Mouse (Mus musculus): Measurements from ENCODE around the gene R3hcc1l. TPM values are rescaled to one million over a fixed set of nuclear protein-coding genes. Genes with fewer than 3 reads are reported as not detected.

The R3hcc1l gene
- polyA plus RNA-seq, 1 experiment, result 13.3 TPM

DNA sequence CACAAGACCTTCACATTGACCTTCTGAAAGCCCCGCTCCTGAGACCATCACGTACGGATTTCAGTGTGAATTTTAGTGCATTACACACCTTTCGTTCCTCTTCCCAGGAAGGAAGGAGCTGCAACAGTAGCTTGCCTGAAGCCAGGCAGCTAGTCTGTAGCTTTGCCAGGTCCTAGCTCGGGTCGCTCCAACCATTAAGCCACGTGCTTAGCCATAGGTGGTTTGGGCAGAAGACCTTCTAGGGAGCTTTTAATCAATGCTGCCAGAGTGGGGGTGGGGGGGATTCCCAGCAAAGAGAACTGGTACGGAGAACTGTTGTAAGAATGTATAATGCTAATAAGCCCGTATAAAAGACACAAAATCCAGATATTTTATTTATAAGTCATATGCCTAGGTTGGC, 121.7 kb downstream of the R3hcc1l start:
- Histone ChIP-seq H3K27ac (ENCODE audit: insufficient read depth, low read length) (no peak overlapping the region), H3K4me3 (replicated peaks; ENCODE audit: insufficient read depth, low read depth, low read length) (no peak overlapping the region), H3K4me1 (ENCODE audit: control insufficient read depth, insufficient read depth, low read length) (no peaks in the 10 kb centered on the region; the same call in 1 of the 2 replicates), H3K27me3 (ENCODE audit: control insufficient read depth, insufficient read depth, low read length) (no peaks in the 10 kb centered on the region)
- DNase-seq, result no peak
- TF ChIP-seq CTCF (IDR thresholded peaks at IDR 0.05; ENCODE audit: borderline replicate concordance, insufficient read depth, low read depth, low read length) (no peak), POLR2A (IDR thresholded peaks at IDR 0.05; ENCODE audit: borderline replicate concordance, insufficient read depth, low read length) (no peak)
- WGBS, result 51% methylated on average over 9 of the region's 9 CpGs

Other genes starting within 250 kb of the R3hcc1l start
- 22.8 and 30.2 TPM in 2 replicates for gene Crtac1, start 87.0 kb upstream of the R3hcc1l start, polyA plus RNA-seq (2012; rRNA removed)
- 0.11 and 0.23 TPM in 2 replicates for gene Loxl4, start 94.1 kb downstream of the R3hcc1l start, polyA plus RNA-seq (2012; rRNA removed)
- gene Pyroxd2, start 234.0 kb downstream of the R3hcc1l start, polyA plus RNA-seq (2012; rRNA removed), result 2.4 and 3.1 TPM in 2 replicates